Mouse (Mus musculus): ENCODE data around the gene Eif5a. TPM values are rescaled to one million over a fixed set of nuclear protein-coding genes. Genes with fewer than 3 reads are reported as not detected.
"Not testable (repeated sequence)": the region's sequence is repeated elsewhere in the genome, so short reads cannot be mapped to it uniquely, and the experiment has no call there.

The Eif5a gene
- polyA plus RNA-seq, 1 experiment from 2014 or later, result 1,022 TPM

DNA sequence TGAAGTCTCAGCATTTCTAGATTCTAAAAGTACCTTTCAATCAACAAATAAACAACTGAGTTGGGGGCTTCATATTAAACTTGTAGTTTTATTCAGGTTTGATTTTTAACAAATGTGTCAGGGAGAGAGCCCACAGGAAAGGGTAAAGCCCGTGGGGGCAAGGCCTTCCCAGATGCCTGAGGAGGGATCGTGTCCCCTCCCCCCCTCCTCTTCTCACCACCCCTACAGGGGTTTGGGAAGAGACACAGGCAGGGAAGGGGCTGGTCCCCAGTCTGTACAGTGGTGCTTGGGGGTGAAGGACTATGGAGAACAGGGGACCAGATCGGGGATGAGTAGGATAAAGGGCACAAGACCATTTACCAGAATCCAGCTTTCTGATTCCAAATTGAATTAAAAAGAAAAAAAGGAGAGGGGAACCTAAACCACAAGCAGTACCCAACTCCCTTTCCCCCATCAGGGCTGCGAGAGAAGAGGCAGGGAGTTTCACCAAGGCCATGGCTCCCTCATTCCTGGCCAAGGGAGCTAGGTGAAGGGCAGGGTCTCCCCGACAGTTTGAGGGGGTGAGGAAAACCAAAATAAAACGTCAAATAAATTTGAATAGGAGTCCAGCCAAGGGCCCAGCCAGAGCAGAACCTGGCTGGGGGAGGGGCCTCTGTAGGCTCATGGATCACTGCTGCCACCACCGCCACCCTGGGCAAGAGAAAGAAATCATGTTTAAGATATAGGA lies 4.9 kb downstream of the Eif5a start:
- H3K4me2 ChIP-seq; H3K9ac ChIP-seq; H3K27ac ChIP-seq; H3K4me3 ChIP-seq; H3K9me3 ChIP-seq; ATAC-seq (replicated peaks); H3K27me3 ChIP-seq (replicated peaks): not testable (repeated sequence)
- Histone ChIP-seq H3K36me3 (replicated peaks) (peaks cover 45% of the 10 kb centered on the region), H3K4me1 (peaks cover 47% of the 10 kb centered on the region)
- WGBS, result 64% methylated on average over 7 of the region's 7 CpGs

DNA sequence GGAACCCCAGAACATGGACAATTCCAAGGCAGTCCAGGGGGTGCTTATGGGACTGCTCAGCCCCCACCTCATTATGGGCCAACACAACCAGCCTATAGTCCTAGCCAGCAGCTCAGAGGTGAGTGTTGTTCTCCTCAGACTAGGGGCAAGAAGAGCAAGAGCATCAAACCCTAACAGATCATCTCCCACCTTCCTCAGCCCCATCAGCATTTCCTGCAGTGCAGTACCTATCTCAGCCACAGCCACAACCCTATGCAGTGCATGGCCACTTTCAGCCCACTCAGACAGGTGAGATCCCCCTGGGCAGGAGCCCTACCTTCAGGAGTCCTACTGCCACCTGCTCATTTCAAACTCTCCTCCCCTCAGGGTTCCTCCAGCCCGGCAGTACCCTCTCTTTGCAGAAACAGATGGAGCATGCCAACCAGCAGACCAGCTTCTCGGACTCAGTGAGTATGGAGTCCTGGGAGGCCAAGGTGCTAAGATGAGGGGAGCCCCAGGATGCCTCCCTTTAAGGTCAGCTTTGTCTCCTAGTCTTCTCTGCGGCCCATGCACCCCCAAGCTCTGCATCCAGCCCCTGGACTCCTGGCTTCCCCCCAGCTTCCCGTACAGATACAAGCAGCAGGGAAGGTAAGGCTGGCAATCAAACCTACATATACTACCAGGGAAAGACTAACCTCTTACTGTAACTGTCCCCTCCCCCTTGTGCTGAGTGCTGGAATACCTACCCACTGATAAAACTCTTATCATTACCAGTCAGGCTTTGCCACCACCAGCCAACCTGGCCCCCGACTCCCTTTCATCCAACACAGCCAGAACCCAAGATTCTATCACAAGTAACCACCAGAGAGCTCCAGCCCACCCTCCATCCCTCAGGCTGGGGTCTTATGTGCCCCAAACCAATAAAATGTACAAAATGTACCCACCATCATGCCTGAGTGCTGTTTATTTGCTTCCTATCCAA lies 5.8 kb downstream of the Eif5a start:
- H3K9ac ChIP-seq, result no peak overlapping the region
- no peak overlapping the region for H3K27ac ChIP-seq
- H3K4me1 ChIP-seq, result peaks cover 47% of the 10 kb centered on the region
- WGBS, result 70% methylated on average over 5 of the region's 5 CpGs
- no peaks in the 10 kb centered on the region for H3K9me3 ChIP-seq
- peaks cover 53% of the 10 kb centered on the region for H3K36me3 ChIP-seq (replicated peaks)
- H3K27me3 ChIP-seq (replicated peaks), result no peaks in the 10 kb centered on the region
- H3K4me3 ChIP-seq, result no peak overlapping the region
- no peak for ATAC-seq (replicated peaks)
- H3K4me2 ChIP-seq, result no peak overlapping the region

DNA sequence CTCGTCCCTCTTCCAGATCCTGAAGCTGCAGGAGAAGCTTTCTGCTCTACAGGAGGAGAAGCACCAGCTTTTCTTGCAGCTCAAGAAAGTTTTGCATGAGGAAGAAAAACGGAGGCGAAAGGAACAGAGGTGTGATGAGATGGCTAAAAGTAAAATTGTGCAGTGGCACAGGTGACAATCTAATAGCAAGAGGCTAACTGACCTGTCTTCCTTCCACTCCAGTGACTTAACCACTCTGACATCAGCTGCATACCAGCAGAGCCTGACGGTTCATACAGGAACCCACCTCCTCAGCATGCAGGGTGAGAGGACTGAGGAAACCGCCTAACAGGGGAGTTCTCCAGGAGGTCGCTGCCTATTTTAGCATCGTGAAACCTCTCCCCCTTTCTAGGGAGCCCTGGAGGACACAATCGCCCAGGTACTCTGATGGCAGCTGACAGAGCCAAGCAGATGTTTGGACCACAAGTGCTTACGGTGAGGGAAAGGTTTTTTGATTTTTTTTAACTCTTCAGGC lies 6.8 kb downstream of the Eif5a start:
- Histone ChIP-seq H3K4me1 (peaks cover 43% of the 10 kb centered on the region), H3K9ac (peak overlapping the region; percentile 89), H3K4me3 (peak overlapping the region; percentile 89), H3K4me2 (peak overlapping the region; percentile 99), H3K36me3 (replicated peaks) (peaks cover 62% of the 10 kb centered on the region), H3K27ac (no peak overlapping the region), H3K27me3 (replicated peaks) (no peaks in the 10 kb centered on the region), H3K9me3 (no peaks in the 10 kb centered on the region)
- 43% methylated on average over 9 of the region's 9 CpGs for WGBS
- no peak for ATAC-seq (replicated peaks)

DNA sequence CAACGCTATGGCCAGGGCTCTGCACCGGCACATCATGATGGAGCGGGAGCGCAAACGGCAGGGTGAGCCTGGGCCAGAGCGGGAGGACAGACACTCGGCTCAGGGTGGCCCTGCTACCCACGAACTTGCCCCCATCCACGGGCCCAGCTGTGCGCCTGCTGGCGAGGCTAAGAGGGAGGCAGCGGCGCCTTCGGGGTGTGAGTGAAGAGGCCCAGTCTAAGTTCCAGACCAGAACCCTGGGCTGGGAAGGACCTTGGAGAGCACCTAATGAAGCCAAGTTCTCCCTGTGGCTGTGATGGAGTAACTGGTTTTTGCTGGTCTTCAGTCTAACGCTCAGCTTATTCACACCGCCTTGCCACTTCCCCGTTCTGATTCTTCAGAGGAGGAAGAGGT lies 7.4 kb downstream of the Eif5a start:
- Histone ChIP-seq H3K9ac (peak overlapping the region; percentile 89), H3K27ac (peak overlapping the region; percentile 92), H3K4me2 (peak overlapping the region; percentile 99), H3K36me3 (replicated peaks) (peaks cover 68% of the 10 kb centered on the region), H3K4me1 (peaks cover 37% of the 10 kb centered on the region), H3K4me3 (peak overlapping the region; percentile 89), H3K27me3 (replicated peaks) (no peaks in the 10 kb centered on the region), H3K9me3 (no peaks in the 10 kb centered on the region)
- 2% methylated on average over 17 of the region's 17 CpGs for WGBS
- ATAC-seq (replicated peaks), result no peak; the same call in 1 of the 2 replicates

DNA sequence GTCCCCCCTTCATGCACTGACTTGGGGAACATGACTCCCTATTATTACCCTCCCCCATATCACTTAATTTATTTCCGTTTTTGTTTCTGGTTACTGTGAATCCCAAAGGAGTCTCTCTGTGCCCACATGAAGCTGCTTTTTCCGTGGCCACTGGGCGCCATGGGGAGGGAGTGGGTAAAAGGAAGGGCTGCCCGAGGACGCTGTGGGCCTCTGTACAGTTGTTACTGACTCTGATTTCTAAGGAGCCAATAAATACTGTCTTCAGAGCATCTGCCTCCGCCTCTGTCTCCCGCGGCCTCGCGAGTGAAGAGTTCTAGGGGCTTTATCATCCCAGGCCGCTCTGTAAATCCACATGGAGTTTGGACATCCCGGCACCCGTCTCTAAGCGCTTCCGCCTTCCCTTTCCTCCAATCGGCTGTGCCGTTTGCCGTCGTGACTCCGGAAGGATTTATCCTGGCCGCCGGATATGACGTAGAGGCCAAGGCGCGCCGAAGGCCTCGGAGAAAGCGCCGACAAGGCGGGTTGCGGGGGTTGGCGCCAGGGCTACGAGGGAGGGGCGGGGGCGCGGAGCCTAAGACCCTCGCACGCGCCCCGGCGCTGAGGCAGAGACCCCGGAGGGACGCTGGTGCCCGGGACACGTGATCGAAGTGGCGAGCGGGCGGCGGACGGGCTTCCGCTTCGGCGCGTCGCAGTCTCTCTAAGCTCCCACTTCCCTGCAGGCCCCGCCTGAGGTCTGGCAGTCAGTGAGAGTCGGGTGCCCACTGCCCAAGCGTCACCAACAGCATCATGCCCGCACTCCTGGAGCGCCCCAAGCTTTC lies 8.0 kb downstream of the Eif5a start, which contains the start of gene Gps2:
TSS of gene Gps2 (plus strand) at position 335 of the 818 bp plus-strand sequence.
- 2% methylated on average over 54 of the region's 61 CpGs for WGBS
- H3K36me3 ChIP-seq (replicated peaks), result peaks cover 74% of the 10 kb centered on the region

DNA sequence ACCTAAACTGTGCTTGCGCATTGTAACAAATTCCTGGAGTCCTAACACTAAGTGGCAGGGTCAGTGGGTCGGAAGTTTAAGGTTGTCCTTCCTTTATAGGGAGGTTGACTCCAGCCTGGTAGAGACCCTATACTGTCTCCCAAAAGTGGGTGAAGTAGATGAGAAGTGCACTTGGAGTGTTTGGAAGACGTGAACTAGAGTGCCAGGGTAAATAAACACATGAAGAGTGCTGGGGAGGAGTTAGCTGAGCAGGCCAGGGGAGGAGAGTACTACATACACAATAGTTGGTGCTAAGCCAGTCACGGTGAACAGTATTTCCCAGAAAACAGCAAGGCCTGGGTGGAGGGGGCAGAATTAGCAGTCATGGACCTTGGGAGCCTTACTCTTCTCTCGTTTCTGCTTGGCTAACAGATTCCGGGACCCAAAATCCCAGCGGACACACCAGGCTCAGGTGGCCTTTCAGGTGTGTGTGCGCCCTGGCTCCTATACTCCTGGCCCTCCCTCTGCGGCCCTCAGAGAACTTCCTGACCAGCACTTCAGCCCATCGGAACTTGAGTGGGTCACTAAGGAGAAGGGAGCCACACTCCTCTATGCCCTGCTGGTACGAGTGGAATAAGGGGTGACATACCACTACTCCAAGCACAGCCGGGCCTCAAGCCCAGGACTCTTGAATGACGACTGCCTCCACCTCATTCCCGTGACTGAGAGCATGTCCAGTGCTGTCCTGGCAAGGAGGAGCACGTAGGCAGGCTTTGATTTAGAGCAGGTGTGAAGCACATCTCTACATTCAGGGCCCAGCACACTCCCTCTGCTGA lies 8.8 kb downstream of the Eif5a start:
- Histone ChIP-seq H3K27ac (0 out of 2 replicates have a peak overlapping the region, but pooled peaks have one; percentile 92), H3K9me3 (no peaks in the 10 kb centered on the region), H3K9ac (no peak overlapping the region), H3K4me3 (peak overlapping the region; percentile 89), H3K4me1 (peaks cover 27% of the 10 kb centered on the region), H3K4me2 (peak overlapping the region; percentile 99), H3K36me3 (replicated peaks) (peaks cover 76% of the 10 kb centered on the region), H3K27me3 (replicated peaks) (no peaks in the 10 kb centered on the region)
- peak; percentile 25 for ATAC-seq (replicated peaks)
- WGBS, result 81% methylated on average over 15 of the region's 15 CpGs

More for the DNA sequence above, 8.0 kb downstream of the Eif5a start, which contains the start of gene Gps2:
- Histone ChIP-seq H3K4me1 (peaks cover 31% of the 10 kb centered on the region), H3K4me2 (peak within 1 kb of the TSS; percentile 99), H3K9me3 (no peaks in the 10 kb centered on the region), H3K27ac (peak within 1 kb of the TSS; percentile 92), H3K9ac (peak within 1 kb of the TSS; percentile 89), H3K27me3 (replicated peaks) (no peaks in the 10 kb centered on the region), H3K4me3 (peak within 1 kb of the TSS; percentile 89)
- peak; percentile 91 for ATAC-seq (replicated peaks)

DNA sequence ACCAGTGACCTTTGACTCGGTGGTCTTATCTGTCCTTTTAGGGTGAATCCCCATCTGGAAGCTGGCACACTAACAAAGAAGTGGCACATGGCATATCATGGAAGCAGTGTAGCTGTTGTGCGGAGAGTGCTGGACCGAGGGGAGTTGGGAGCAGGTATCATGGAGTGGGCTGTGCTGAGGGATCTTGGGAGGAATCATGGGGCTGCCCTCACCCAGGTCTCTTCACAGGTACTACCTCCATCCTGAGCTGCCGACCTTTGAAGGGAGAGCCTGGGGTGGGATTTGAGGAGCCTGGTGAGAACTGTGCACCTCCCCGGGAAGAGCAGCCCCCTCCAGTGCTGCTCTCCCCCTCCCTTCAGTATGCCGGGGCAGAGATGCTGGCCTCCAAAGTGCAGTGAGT lies 10.1 kb downstream of the Eif5a start:
- Histone ChIP-seq H3K9ac (no peak overlapping the region), H3K4me3 (no peak overlapping the region), H3K4me2 (no peak overlapping the region), H3K9me3 (no peaks in the 10 kb centered on the region), H3K36me3 (replicated peaks) (peaks cover 76% of the 10 kb centered on the region), H3K27ac (no peak overlapping the region), H3K27me3 (replicated peaks) (no peaks in the 10 kb centered on the region), H3K4me1 (peaks cover 27% of the 10 kb centered on the region)
- ATAC-seq (replicated peaks), result no peak
- WGBS, result 91% methylated on average over 6 of the region's 6 CpGs

DNA sequence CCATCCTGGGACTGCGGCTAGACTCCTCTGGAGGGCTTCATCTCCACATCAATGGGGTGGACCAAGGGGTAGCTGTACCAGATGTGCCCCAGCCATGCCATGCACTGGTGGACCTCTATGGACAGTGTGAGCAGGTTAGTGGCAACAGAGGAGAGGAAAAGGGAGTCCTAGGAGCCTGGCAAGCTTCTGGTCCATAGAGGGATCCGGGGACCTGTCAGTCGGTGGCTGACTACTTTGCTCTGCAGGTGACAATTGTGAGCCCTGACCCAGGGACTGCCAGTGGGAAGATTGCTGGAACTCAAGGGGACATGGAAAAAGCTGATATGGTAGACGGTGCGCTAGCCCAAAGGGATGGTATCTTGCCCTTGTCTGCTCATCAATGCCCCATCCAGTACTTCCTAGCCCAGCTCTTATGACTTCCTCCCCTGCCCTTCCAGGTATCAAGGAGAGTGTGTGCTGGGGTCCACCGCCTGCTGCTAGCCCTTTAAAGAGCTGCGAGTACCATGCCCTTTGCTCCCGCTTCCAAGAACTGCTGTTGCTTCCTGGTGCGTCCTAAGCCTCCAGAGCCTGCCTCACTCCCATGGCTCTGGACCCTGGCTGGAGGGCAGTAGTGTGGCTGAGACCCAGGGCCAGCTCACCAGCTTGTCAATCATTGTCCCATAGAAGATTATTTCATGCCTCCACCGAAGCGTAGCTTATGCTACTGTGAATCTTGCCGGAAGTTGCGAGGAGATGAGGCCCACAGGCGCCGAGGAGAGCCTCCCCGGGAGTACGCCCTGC lies 10.8 kb downstream of the Eif5a start:
- WGBS, result 92% methylated on average over 17 of the region's 17 CpGs
- H3K9ac ChIP-seq, result no peak overlapping the region
- H3K4me1 ChIP-seq, result peaks cover 25% of the 10 kb centered on the region
- H3K4me3 ChIP-seq, result no peak overlapping the region
- H3K27ac ChIP-seq, result no peak overlapping the region
- no peak for ATAC-seq (replicated peaks)
- no peaks in the 10 kb centered on the region for H3K9me3 ChIP-seq
- peaks cover 76% of the 10 kb centered on the region for H3K36me3 ChIP-seq (replicated peaks)
- H3K4me2 ChIP-seq, result no peak overlapping the region
- H3K27me3 ChIP-seq (replicated peaks), result no peaks in the 10 kb centered on the region

DNA sequence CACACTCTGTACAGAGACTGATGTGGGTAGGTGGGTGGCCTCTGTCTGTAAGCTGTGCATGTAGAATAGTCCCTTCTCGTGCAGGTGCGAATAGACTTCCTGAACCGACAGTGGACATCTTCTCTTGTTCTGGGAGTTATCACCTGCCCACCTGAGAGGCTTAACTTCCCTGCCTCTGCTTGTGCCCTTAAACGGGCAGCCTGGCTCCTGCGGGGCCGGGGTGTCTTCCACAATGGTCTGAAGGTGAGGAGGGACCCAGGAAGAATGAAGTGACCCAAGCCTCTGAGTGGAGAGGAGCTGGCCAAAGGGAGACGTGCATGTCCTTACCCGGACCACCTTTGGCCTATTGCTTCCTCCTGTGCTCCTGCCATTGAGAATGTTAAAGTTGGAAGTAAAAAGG lies 11.6 kb downstream of the Eif5a start:
- ATAC-seq (replicated peaks), result no peak
- H3K4me3 ChIP-seq, result no peak overlapping the region
- no peak overlapping the region for H3K9ac ChIP-seq
- peaks cover 76% of the 10 kb centered on the region for H3K36me3 ChIP-seq (replicated peaks)
- peaks cover 17% of the 10 kb centered on the region for H3K4me1 ChIP-seq
- H3K4me2 ChIP-seq, result no peak overlapping the region
- no peaks in the 10 kb centered on the region for H3K9me3 ChIP-seq
- no peaks in the 10 kb centered on the region for H3K27me3 ChIP-seq (replicated peaks)
- WGBS, result 96% methylated on average over 8 of the region's 8 CpGs
- H3K27ac ChIP-seq, result no peak overlapping the region

DNA sequence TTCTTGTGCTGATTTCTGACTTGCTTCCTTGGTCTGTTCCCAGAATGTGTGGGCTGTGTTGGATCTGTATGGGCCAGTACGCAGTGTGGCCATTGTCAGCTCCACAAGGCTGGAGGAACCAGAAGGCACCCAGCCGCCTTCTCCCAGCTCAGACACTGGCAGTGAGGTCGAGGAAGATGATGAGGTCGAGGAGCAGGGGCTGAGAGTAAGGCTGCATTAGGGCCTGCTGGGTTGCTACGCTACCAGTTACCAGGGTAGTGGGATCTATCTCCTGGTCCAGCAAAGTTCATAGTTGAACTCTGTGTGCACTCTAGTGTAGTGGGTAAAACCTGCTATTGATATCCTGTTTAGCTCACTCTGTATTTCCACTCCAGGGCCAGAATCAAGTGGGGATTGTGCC lies 12.6 kb downstream of the Eif5a start:
- H3K27me3 ChIP-seq (replicated peaks), result no peaks in the 10 kb centered on the region
- no peak for ATAC-seq (replicated peaks)
- no peak overlapping the region for H3K9ac ChIP-seq
- no peak overlapping the region for H3K4me2 ChIP-seq
- no peak overlapping the region for H3K4me3 ChIP-seq
- H3K4me1 ChIP-seq, result peaks cover 7% of the 10 kb centered on the region
- H3K9me3 ChIP-seq, result no peaks in the 10 kb centered on the region
- peaks cover 82% of the 10 kb centered on the region for H3K36me3 ChIP-seq (replicated peaks)
- no peak overlapping the region for H3K27ac ChIP-seq
- 86% methylated on average over 5 of the region's 5 CpGs for WGBS

Measured in midbrain, embryonic 15.5 days (tissue).